Mouse (Mus musculus) olfactory bulb, adult 2 months (tissue): ENCODE results near the gene Klhl5.

Source experiments
- CTCF ChIP-seq: fragments of 200-500 bp; IDR thresholded peaks from 2 replicates; pipeline ENCODE4 v1.5.1; 2012; ENCODE audit warnings: low read depth, mild to moderate bottlenecking, low read length, moderate library complexity; ENCODE audit not compliant: insufficient read depth
- POLR2A ChIP-seq: fragments of 200-500 bp; IDR thresholded peaks from 2 replicates; pipeline ENCODE4 v1.6.1; 2012; ENCODE audit warnings: mild to moderate bottlenecking, low read depth, low read length, moderate library complexity; ENCODE audit not compliant: insufficient read depth

DNA sequence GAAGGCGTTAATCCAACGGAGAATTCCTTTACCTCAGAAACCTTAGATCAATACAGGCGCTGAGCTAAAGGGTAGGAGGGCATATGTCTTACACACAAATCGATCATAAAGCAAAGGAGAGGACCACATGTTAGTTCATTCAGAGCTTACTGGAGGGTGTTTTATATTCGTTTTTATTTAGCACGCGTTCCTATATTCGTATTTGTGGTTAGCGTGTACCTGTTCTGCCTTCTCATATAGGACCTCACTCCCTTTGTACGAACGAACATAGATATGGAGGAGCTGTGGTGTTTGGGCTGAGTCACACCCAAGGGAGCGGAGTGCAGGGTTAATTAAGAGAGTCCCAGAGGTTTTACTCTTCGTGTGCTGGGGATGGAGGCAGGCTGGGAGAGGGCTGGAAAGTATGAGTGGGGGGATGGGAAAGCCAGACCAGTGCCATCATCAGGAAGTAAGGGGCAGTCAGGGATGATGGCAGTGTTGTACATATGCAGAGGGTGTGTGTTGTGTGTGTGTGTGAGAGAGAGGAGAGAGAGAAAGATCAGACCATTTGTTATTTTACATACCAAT lies 68.7 kb downstream of the Klhl5 start:
- TF ChIP-seq POLR2A (no peak), CTCF (no peak)
